23 mouse cellular contexts compared by ENCODE assay signal in genomic region chr6:141410836-141411235, GRCm38 (mm10).
DNase-seq lines count a peak whose midpoint lies in the region; ATAC-seq and TF ChIP-seq lines count a peak whose summit lies in the region.
"Had no signal": no experiment of that assay in that cellular context is flagged by ENCODE, and none has a peak within 500 bp of the region (broad histone marks: within the 10 kb centered on the region; RNA-seq: fewer than 3 reads in every experiment).

No protein-coding gene starts in this region.

- H3K27me3 ChIP-seq in embryonic facial prominence, embryonic 14.5 days (replicated peaks; ENCODE audit: control insufficient read depth, insufficient read depth, low read length): no peaks in the 10 kb centered on the region
- no peaks in the 10 kb centered on the region for H3K27me3 ChIP-seq in embryonic facial prominence, embryonic 10.5 days (replicated peaks; ENCODE audit: low read depth, poor library complexity, severe bottlenecking)
- H3K27me3 ChIP-seq in lung, embryonic 14.5 days (ENCODE audit: insufficient read depth, low read length): no peaks in the 10 kb centered on the region
- H3K27me3 ChIP-seq in hindbrain, embryonic 14.5 days (ENCODE audit: control insufficient read depth, insufficient read depth, low read length): no peaks in the 10 kb centered on the region
- H3K27me3 ChIP-seq: CH12.LX, Patski had no signal

- H3K9me3 ChIP-seq in embryonic facial prominence, embryonic 14.5 days (ENCODE audit: control insufficient read depth, low read length): no peaks in the 10 kb centered on the region
- no peaks in the 10 kb centered on the region for H3K9me3 ChIP-seq in embryonic facial prominence, embryonic 10.5 days
- no peaks in the 10 kb centered on the region for H3K9me3 ChIP-seq in lung, embryonic 14.5 days (ENCODE audit: low read depth, low read length)
- H3K9me3 ChIP-seq in hindbrain, embryonic 14.5 days (ENCODE audit: control insufficient read depth, low read length): no peaks in the 10 kb centered on the region

- H3K4me2 ChIP-seq in embryonic facial prominence, embryonic 14.5 days (ENCODE audit: low read depth, low read length): no peak overlapping the region
- no peak overlapping the region for H3K4me2 ChIP-seq in lung, embryonic 14.5 days
- H3K4me2 ChIP-seq in hindbrain, embryonic 14.5 days (replicated peaks): no peak overlapping the region

- no peak overlapping the region for H3K9ac ChIP-seq in embryonic facial prominence, embryonic 14.5 days (ENCODE audit: low read depth, low read length)
- H3K9ac ChIP-seq in lung, embryonic 14.5 days: no peak overlapping the region
- no peak overlapping the region for H3K9ac ChIP-seq in hindbrain, embryonic 14.5 days

- H3K36me3 ChIP-seq in embryonic facial prominence, embryonic 14.5 days (ENCODE audit: control insufficient read depth, insufficient read depth, low read length): no peaks in the 10 kb centered on the region
- no peaks in the 10 kb centered on the region for H3K36me3 ChIP-seq in embryonic facial prominence, embryonic 10.5 days (replicated peaks)
- H3K36me3 ChIP-seq in lung, embryonic 14.5 days (ENCODE audit: insufficient read depth): no peaks in the 10 kb centered on the region
- H3K36me3 ChIP-seq in hindbrain, embryonic 14.5 days (replicated peaks; ENCODE audit: control insufficient read depth, insufficient read depth): no peaks in the 10 kb centered on the region
- H3K36me3 ChIP-seq: G1E had no signal

- ATAC-seq in embryonic facial prominence, embryonic 14.5 days (ENCODE audit: low read depth): no peak
- no peak for ATAC-seq in lung, embryonic 14.5 days (ENCODE audit: insufficient read depth)
- ATAC-seq in hindbrain, embryonic 14.5 days (ENCODE audit: low FRiP score): no peak
- ATAC-seq: activated CD4-positive, CD25-positive, alpha-beta regulatory T cell, adult 4 months; CD4-positive, CD25-positive, alpha-beta regulatory T cell, adult 4 months; Patski had no signal

- H3K4me3 ChIP-seq in embryonic facial prominence, embryonic 14.5 days (ENCODE audit: low read depth, low read length): no peak overlapping the region
- no peak overlapping the region for H3K4me3 ChIP-seq in embryonic facial prominence, embryonic 10.5 days
- no peak overlapping the region for H3K4me3 ChIP-seq in lung, embryonic 14.5 days (ENCODE audit: low read depth, low read length)
- H3K4me3 ChIP-seq in embryonic fibroblast, embryonic 13.5 days (ENCODE audit: insufficient read depth, low read length): no peak overlapping the region
- no peak overlapping the region for H3K4me3 ChIP-seq in hindbrain, embryonic 14.5 days (replicated peaks; ENCODE audit: low read length)

- no peak overlapping the region for H3K27ac ChIP-seq in embryonic facial prominence, embryonic 14.5 days (replicated peaks; ENCODE audit: low read depth, low read length)
- H3K27ac ChIP-seq in embryonic facial prominence, embryonic 10.5 days (replicated peaks): no peak overlapping the region
- no peak overlapping the region for H3K27ac ChIP-seq in lung, embryonic 14.5 days (ENCODE audit: low read depth)
- peak overlapping the region; percentile 40; the same call in 1 of the 2 replicates for H3K27ac ChIP-seq in embryonic fibroblast, embryonic 13.5 days (ENCODE audit: insufficient read depth, low read length)
- no peak overlapping the region for H3K27ac ChIP-seq in hindbrain, embryonic 14.5 days

- WGBS in embryonic facial prominence, embryonic 14.5 days: 56% methylated on average over 5 of the region's 5 CpGs
- WGBS in embryonic facial prominence, embryonic 10.5 days: 84% methylated on average over 5 of the region's 5 CpGs
- 46% methylated on average over 5 of the region's 5 CpGs for WGBS in lung, embryonic 14.5 days
- 86% methylated on average over 5 of the region's 5 CpGs for WGBS in hindbrain, embryonic 14.5 days

- peaks cover 4% of the 10 kb centered on the region for H3K4me1 ChIP-seq in embryonic facial prominence, embryonic 14.5 days (ENCODE audit: control insufficient read depth, insufficient read depth, low read length)
- peaks cover 7% of the 10 kb centered on the region for H3K4me1 ChIP-seq in embryonic facial prominence, embryonic 10.5 days
- H3K4me1 ChIP-seq in lung, embryonic 14.5 days (ENCODE audit: insufficient read depth): 0 out of 2 replicates have a peak, but pooled peaks cover 3% of the 10 kb centered on the region
- peaks cover 3% of the 10 kb centered on the region for H3K4me1 ChIP-seq in embryonic fibroblast, embryonic 13.5 days (ENCODE audit: control insufficient read depth, insufficient read depth, low read length)
- 0 out of 2 replicates have a peak, but pooled peaks cover 2% of the 10 kb centered on the region for H3K4me1 ChIP-seq in hindbrain, embryonic 14.5 days (replicated peaks; ENCODE audit: control insufficient read depth, insufficient read depth, low read length)

- no peak for TF ChIP-seq POLR2A in embryonic fibroblast, embryonic 13.5 days (IDR thresholded peaks at IDR 0.05; ENCODE audit: low read depth, low read length)

- no peak for TF ChIP-seq CTCF in lung, embryonic 14.5 days (IDR thresholded peaks at IDR 0.05; ENCODE audit: low read depth)
- no peak for TF ChIP-seq CTCF in embryonic fibroblast, embryonic 13.5 days (IDR thresholded peaks at IDR 0.05; ENCODE audit: borderline replicate concordance, insufficient read depth, low read length)

- DNase-seq in embryonic facial prominence, embryonic 14.5 days (ENCODE audit: low spot score): peak; percentile 53
- no peak for DNase-seq in embryonic facial prominence, embryonic 10.5 days (ENCODE audit: low spot score)
- DNase-seq in lung, embryonic 14.5 days: peak; percentile 65
- DNase-seq in lung, postnatal 4 days: no peak
- peak; percentile 46 for DNase-seq in NIH3T3 (ENCODE audit: low read depth)
- DNase-seq in hindbrain, embryonic 14.5 days (ENCODE audit: low spot score): no peak
- no peak for DNase-seq in frontal cortex, postnatal 36 days (ENCODE audit: low spot score in 2 of 2)
- DNase-seq: adrenal gland, adult 2 months; adrenal gland, adult 8-10 months; adrenal gland, postnatal 10 days; adrenal gland, postnatal 14 days; adrenal gland, postnatal 25 days; adrenal gland, postnatal 36 days; B cell, adult 2 months; cerebellum, adult 11 months; cerebellum, adult 11-12 months; cerebellum, adult 18-20 months had no signal

Comparison
In these comparisons a context has a peak if more than half of its experiments do, and no peak if none do; other contexts are left out.
1. DNase-seq: peak in embryonic facial prominence, embryonic 14.5 days (single experiment), lung, embryonic 14.5 days (single experiment) and NIH3T3 (single experiment); none in embryonic facial prominence, embryonic 10.5 days (single experiment), lung, postnatal 4 days (0 of 2), hindbrain, embryonic 14.5 days (single experiment) and frontal cortex, postnatal 36 days (0 of 2).